Mouse (Mus musculus): ENCODE measurements at regions not wholly inside any gene's neighbourhood (a gene's known extent, or its start where the extent isn't known, plus 50 kb on each side); places are given as distances from the start of the nearest gene placed in this dataset.
A peak's percentile ranks its signal among the peaks of the same experiment; 100 is the strongest.
"Not testable (repeated sequence)": the region's sequence is repeated elsewhere in the genome, so short reads cannot be mapped to it uniquely, and the experiment has no call there.

- Histone ChIP-seq H3K9me3 (no peaks in the 10 kb centered on the region), H3K4me2 (replicated peaks) (no peak overlapping the region), H3K27ac (replicated peaks) (no peak overlapping the region), H3K4me3 (no peak overlapping the region), H3K36me3 (no peaks in the 10 kb centered on the region), H3K9ac (replicated peaks) (no peak overlapping the region), H3K4me1 (no peaks in the 10 kb centered on the region), H3K27me3 (no peaks in the 10 kb centered on the region)
- WGBS: 50% methylated on average over 11 of the region's 11 CpGs
- ATAC-seq (replicated peaks): no peak
Observed at GRCm38 (mm10) chr13:31050160-31050788, 76.3 kb downstream of the Gm5447 start.

- H3K4me2 ChIP-seq (replicated peaks); H3K9me3 ChIP-seq; H3K9ac ChIP-seq (replicated peaks); H3K4me1 ChIP-seq; H3K27ac ChIP-seq (replicated peaks); H3K27me3 ChIP-seq; H3K4me3 ChIP-seq; ATAC-seq (replicated peaks); H3K36me3 ChIP-seq: not testable (repeated sequence)
- WGBS: 21% methylated on average over 2 of the region's 6 CpGs
Observed at GRCm38 (mm10) chr13:31051586-31051985, 77.6 kb downstream of the Gm5447 start.

GRCm38 (mm10) chr13:31054356-31054755 lies 80.4 kb downstream of the Gm5447 start:
- H3K36me3 ChIP-seq: no peaks in the 10 kb centered on the region
- no peaks in the 10 kb centered on the region for H3K9me3 ChIP-seq
- no peaks in the 10 kb centered on the region for H3K4me1 ChIP-seq
- H3K27me3 ChIP-seq: no peaks in the 10 kb centered on the region
- no peak overlapping the region for H3K9ac ChIP-seq (replicated peaks)
- no peak for ATAC-seq (replicated peaks)
- 95% methylated on average over 8 of the region's 8 CpGs for WGBS
- H3K4me3 ChIP-seq: no peak overlapping the region
- H3K27ac ChIP-seq (replicated peaks): no peak overlapping the region
- no peak overlapping the region for H3K4me2 ChIP-seq (replicated peaks)

DNA sequence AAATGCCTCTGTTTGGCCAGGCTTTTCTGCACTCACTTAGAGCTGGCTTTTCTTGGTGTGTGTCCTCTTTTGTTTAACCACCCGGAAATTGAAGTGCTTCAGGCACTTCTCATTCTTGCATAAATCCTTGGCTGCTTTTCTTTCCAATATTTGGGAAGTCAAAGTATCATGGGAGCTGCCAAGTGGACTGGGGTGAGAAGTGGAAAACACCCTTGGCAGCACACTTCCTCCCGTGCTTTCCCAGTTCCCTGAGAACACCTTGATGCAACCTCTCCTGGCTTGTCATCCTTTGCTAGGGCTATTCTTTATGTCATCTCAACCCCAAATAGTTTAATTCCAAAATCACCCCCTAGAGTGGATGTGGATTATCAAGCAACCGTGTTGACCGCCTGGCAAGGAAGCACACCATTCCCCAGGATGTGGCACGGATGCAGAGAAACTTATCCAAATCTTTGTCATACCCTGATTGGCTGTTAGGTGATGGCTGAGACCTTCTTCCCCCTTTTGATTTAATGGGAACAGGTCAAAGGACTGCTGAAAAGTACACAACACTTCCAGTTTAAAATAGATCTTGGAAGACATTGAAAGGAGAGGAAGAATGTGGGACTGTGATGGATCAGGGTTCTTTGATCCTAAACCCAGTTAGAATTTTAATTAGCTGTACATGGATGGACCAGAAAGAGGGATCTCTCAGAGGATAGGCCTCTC lies 81.5 kb downstream of the Gm5447 start:
- Histone ChIP-seq H3K4me3 (no peak overlapping the region), H3K27me3 (no peaks in the 10 kb centered on the region), H3K4me2 (replicated peaks) (no peak overlapping the region), H3K9ac (replicated peaks) (no peak overlapping the region), H3K4me1 (no peaks in the 10 kb centered on the region), H3K27ac (replicated peaks) (no peak overlapping the region), H3K9me3 (no peaks in the 10 kb centered on the region), H3K36me3 (no peaks in the 10 kb centered on the region)
- no peak for ATAC-seq (replicated peaks)
- 60% methylated on average over 5 of the region's 5 CpGs for WGBS

DNA sequence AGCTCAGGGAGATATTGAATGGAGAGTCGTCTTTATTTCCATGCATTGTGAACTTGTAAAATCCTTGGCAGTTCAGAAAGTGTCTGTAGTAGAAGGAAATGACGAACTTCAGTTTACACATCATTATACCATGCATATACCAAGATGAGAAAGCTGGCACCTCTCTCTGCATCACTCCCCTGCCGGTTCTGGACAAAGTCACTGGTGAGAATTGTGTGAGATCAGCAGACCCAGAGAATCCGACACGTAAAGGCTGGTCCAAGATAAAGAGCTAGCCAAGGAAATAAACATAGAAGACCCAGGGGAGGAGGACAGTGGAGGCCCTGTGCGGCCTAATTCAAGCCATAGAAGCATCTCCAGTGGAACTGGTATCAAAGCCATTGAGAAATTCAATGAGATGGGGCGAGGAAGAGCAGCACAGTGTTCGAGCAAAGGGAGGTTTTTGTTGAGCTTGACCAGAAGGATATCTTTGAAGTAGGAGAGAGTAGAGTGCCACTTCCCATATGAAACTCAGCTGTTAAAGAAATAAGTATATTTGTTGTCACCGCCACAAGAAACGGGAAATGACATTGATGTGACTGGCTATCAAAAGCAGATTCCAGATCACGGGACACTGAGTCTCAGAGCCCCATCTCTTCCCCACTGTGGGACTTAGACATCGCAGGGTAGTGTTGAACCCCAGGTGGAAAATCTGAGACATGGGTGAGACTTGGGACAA lies 82.3 kb downstream of the Gm5447 start:
- no peaks in the 10 kb centered on the region for H3K36me3 ChIP-seq
- no peak overlapping the region for H3K4me2 ChIP-seq (replicated peaks)
- H3K4me1 ChIP-seq: no peaks in the 10 kb centered on the region
- no peaks in the 10 kb centered on the region for H3K27me3 ChIP-seq
- no peaks in the 10 kb centered on the region for H3K9me3 ChIP-seq
- H3K27ac ChIP-seq (replicated peaks): no peak overlapping the region
- no peak overlapping the region for H3K4me3 ChIP-seq
- no peak overlapping the region for H3K9ac ChIP-seq (replicated peaks)
- WGBS: 92% methylated on average over 12 of the region's 12 CpGs
- ATAC-seq (replicated peaks): no peak

DNA sequence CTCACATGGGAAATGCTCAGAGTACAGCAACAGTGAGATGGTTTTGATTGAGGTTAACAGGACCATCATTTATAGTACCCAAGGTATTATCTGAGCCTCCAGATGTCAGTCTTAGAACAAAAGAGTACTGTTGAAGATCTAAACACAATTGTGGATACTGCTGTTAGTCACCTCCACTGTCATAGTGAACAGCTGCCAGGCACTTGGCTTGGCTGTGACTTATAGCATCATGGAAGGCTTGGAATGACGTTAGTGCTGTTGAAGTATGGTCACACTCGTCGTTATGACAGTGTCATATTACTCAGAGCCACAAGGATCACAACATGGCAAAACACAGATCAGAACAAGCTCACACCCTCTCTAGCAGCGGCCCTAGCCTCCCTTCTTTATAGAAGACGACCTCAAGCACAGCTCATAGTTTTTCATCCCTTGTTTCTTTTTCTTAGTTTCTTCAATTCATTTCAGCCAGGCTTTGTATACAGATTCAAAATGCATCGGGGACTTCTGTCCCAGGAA lies 87.0 kb downstream of the Gm5447 start:
- Histone ChIP-seq H3K9me3 (no peaks in the 10 kb centered on the region), H3K4me1 (no peaks in the 10 kb centered on the region), H3K27me3 (no peaks in the 10 kb centered on the region), H3K27ac (replicated peaks) (no peak overlapping the region), H3K4me3 (no peak overlapping the region), H3K4me2 (replicated peaks) (no peak overlapping the region), H3K9ac (replicated peaks) (no peak overlapping the region), H3K36me3 (no peaks in the 10 kb centered on the region)
- WGBS: 85% methylated on average over 6 of the region's 6 CpGs
- no peak for ATAC-seq (replicated peaks)

GRCm38 (mm10) chr13:31068343-31068742 lies 94.3 kb downstream of the Gm5447 start:
- ATAC-seq (replicated peaks): no peak

DNA sequence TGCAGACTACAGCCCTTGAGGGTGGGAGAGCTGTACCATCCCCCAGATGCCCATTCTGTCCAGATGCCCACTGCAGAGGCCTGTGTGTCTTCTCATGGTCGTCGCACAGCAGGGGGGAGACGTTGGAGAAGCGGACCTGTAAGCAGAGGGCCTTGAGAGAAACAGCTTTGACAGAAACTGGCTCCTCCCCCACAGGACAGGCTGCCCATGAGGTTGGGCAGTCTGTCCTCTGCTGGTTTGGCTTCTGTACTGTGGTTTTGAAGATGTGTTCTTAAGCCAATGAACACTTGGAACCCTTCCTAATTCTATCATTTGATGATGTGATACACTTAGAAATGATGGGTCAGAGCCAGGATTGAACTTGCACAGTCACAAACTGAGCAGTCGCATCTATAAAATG lies 102.5 kb downstream of the Gm5447 start:
- H3K4me1 ChIP-seq: no peaks in the 10 kb centered on the region
- H3K9ac ChIP-seq (replicated peaks): no peak overlapping the region
- H3K9me3 ChIP-seq: no peaks in the 10 kb centered on the region
- 56% methylated on average over 5 of the region's 5 CpGs for WGBS
- ATAC-seq (replicated peaks): no peak
- no peaks in the 10 kb centered on the region for H3K36me3 ChIP-seq
- H3K4me3 ChIP-seq: no peak overlapping the region
- no peak overlapping the region for H3K4me2 ChIP-seq (replicated peaks)
- H3K27me3 ChIP-seq: peaks cover 10% of the 10 kb centered on the region; the same call in 1 of the 2 replicates
- H3K27ac ChIP-seq (replicated peaks): no peak overlapping the region

More at GRCm38 (mm10) chr13:31068343-31068742, 94.3 kb downstream of the Gm5447 start:
- no peaks in the 10 kb centered on the region for H3K4me1 ChIP-seq
- H3K27ac ChIP-seq (replicated peaks): no peak overlapping the region
- no peaks in the 10 kb centered on the region for H3K9me3 ChIP-seq
- H3K4me2 ChIP-seq (replicated peaks): no peak overlapping the region
- H3K4me3 ChIP-seq: no peak overlapping the region
- no peak overlapping the region for H3K9ac ChIP-seq (replicated peaks)
- 80% methylated on average over 2 of the region's 2 CpGs for WGBS
- H3K36me3 ChIP-seq: no peaks in the 10 kb centered on the region
- H3K27me3 ChIP-seq: no peaks in the 10 kb centered on the region

GRCm38 (mm10) chr13:31078751-31079150 lies 104.7 kb downstream of the Gm5447 start:
- no peaks in the 10 kb centered on the region for H3K9me3 ChIP-seq
- no peak for ATAC-seq (replicated peaks)
- 55% methylated on average over 3 of the region's 3 CpGs for WGBS
- H3K27ac ChIP-seq (replicated peaks): no peak overlapping the region
- H3K36me3 ChIP-seq: no peaks in the 10 kb centered on the region
- no peaks in the 10 kb centered on the region for H3K4me1 ChIP-seq
- no peak overlapping the region for H3K4me2 ChIP-seq (replicated peaks)
- H3K27me3 ChIP-seq: peaks cover 12% of the 10 kb centered on the region; the same call in 1 of the 2 replicates
- H3K4me3 ChIP-seq: no peak overlapping the region
- no peak overlapping the region for H3K9ac ChIP-seq (replicated peaks)

- Histone ChIP-seq H3K36me3 (no peaks in the 10 kb centered on the region), H3K4me3 (no peak overlapping the region), H3K27me3 (peaks cover 12% of the 10 kb centered on the region; the same call in 1 of the 2 replicates), H3K27ac (replicated peaks) (no peak overlapping the region), H3K9ac (replicated peaks) (no peak overlapping the region), H3K9me3 (no peaks in the 10 kb centered on the region), H3K4me2 (replicated peaks) (no peak overlapping the region), H3K4me1 (no peaks in the 10 kb centered on the region)
- WGBS: 41% methylated on average over 4 of the region's 4 CpGs
- no peak for ATAC-seq (replicated peaks)
Observed at GRCm38 (mm10) chr13:31080215-31080614, 106.2 kb downstream of the Gm5447 start.

- H3K4me2 ChIP-seq (replicated peaks): no peak overlapping the region
- peaks cover 12% of the 10 kb centered on the region; the same call in 1 of the 2 replicates for H3K27me3 ChIP-seq
- 37% methylated on average over 13 of the region's 13 CpGs for WGBS
- no peaks in the 10 kb centered on the region for H3K9me3 ChIP-seq
- H3K36me3 ChIP-seq: no peaks in the 10 kb centered on the region
- H3K9ac ChIP-seq (replicated peaks): no peak overlapping the region
- ATAC-seq (replicated peaks): peak; percentile 71
- H3K4me3 ChIP-seq: no peak overlapping the region
- H3K4me1 ChIP-seq: no peaks in the 10 kb centered on the region
- no peak overlapping the region for H3K27ac ChIP-seq (replicated peaks)
Observed at GRCm38 (mm10) chr13:31082448-31083140, 108.6 kb downstream of the Gm5447 start.

- H3K27me3 ChIP-seq: no peaks in the 10 kb centered on the region
- H3K27ac ChIP-seq (replicated peaks): no peak overlapping the region
- 69% methylated on average over 2 of the region's 2 CpGs for WGBS
- no peak overlapping the region for H3K9ac ChIP-seq (replicated peaks)
- no peaks in the 10 kb centered on the region for H3K36me3 ChIP-seq
- H3K4me2 ChIP-seq (replicated peaks): no peak overlapping the region
- no peak for ATAC-seq (replicated peaks)
- H3K9me3 ChIP-seq: no peaks in the 10 kb centered on the region
- no peaks in the 10 kb centered on the region for H3K4me1 ChIP-seq
- H3K4me3 ChIP-seq: no peak overlapping the region
Observed at GRCm38 (mm10) chr13:31101051-31101450, 127.0 kb downstream of the Gm5447 start.
